Mouse (Mus musculus) stomach, embryonic 16.5 days (tissue): ENCODE results near the gene Enoph1. TPM values are rescaled to one million over a fixed set of nuclear protein-coding genes. Genes with fewer than 3 reads are reported as not detected.

Experiments
- ATAC-seq: fragments of 200-750 bp; cut with Nextera tagmentation; 2 replicates; pipeline ENCODE4 v1.8.0; 2017; ENCODE audit warnings: moderate number of reproducible peaks, moderate TSS enrichment; ENCODE audit not compliant: insufficient read depth, low FRiP score
- H3K27ac ChIP-seq: fragments of 300-500 bp; sonication (generic); 2 replicates; pipeline ENCODE4 v1.5.1; 2014; ENCODE audit warnings: low read length
- H3K27me3 ChIP-seq: fragments of 300-500 bp; sonication (generic); 2 replicates; pipeline ENCODE4 v1.6.1; 2014; ENCODE audit warnings: low read length, control low read depth, mixed read lengths; ENCODE audit not compliant: control insufficient read depth, insufficient read depth
- H3K36me3 ChIP-seq: fragments of 300-500 bp; sonication (generic); 2 replicates; pipeline ENCODE4 v1.6.1; 2014; ENCODE audit warnings: low read length; ENCODE audit not compliant: control insufficient read depth, insufficient read depth
- H3K4me1 ChIP-seq: fragments of 300-500 bp; sonication (generic); 2 replicates; pipeline ENCODE4 v1.6.1; 2014; ENCODE audit warnings: low read length, control low read depth, mixed read lengths; ENCODE audit not compliant: control insufficient read depth, insufficient read depth
- H3K4me2 ChIP-seq: fragments of 300-500 bp; sonication (generic); 2 replicates; pipeline ENCODE4 v1.6.1; 2014; ENCODE audit warnings: low read depth, low read length, mixed read lengths
- H3K4me3 ChIP-seq: fragments of 300-500 bp; sonication (generic); replicated peaks from 2 replicates; pipeline ENCODE4 v1.5.1; 2014; ENCODE audit warnings: mild to moderate bottlenecking, low read length
- H3K9ac ChIP-seq: fragments of 300-500 bp; sonication (generic); 2 replicates; pipeline ENCODE4 v1.6.1; 2014; ENCODE audit warnings: low read length
- H3K9me3 ChIP-seq: fragments of 300-500 bp; sonication (generic); replicated peaks from 2 replicates; pipeline ENCODE4 v1.6.1; 2016; ENCODE audit warnings: low read length, control low read depth; ENCODE audit not compliant: control insufficient read depth
- WGBS: fragments of 180-500 bp; shearing (Covaris S2); extraction: QIAGEN DNeasy Blood & Tissue Kit; methylation state at CpG from one replicate; pipeline ENCODE4 v1.1.7; 2014; 5-methylcytosine and 5-hydroxymethylcytosine counted together
- polyA plus RNA-seq: library from polyadenylated mRNA; unstranded; fragments of >200 nt; fragmentation: Nextera tagmentation; extraction: Ambion mirVana; gene quantifications from 2 replicates; pipeline ENCODE4 v1.2.1, GENCODE M21; 2015

Gene Enoph1
- polyA plus RNA-seq, 1 experiment from 2014 or later = 42.2 TPM

DNA sequence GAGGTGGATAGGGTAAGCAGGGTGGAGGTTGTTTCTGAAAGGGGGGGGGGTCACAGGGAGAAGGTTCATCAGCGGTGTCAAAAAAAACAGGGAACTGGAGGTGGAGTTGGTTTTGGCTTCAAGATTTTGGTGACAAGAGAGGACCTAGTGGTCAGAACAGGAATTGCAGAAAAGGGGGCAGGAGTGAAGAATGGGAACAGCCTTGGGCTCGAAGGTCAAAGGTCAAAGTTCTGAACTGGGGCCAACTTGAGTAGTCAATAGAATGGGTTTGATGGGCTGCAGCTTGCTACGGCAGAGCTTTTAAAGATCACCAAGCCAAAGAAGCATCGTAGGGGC lies 32.8 kb upstream of the Enoph1 start:
- no peak for ATAC-seq
- WGBS = 78% methylated on average over 4 of the region's 4 CpGs
- Histone ChIP-seq H3K4me1 (no peaks in the 10 kb centered on the region), H3K36me3 (no peaks in the 10 kb centered on the region), H3K9ac (no peak overlapping the region), H3K27me3 (no peaks in the 10 kb centered on the region), H3K27ac (peak overlapping the region; percentile 34), H3K4me2 (no peak overlapping the region), H3K4me3 (no peak overlapping the region), H3K9me3 (no peaks in the 10 kb centered on the region)

GRCm38 (mm10) chr5:100008485-100008884 lies 31.3 kb upstream of the Enoph1 start:
- Histone ChIP-seq H3K36me3 (no peaks in the 10 kb centered on the region), H3K4me3 (no peak overlapping the region), H3K9ac (no peak overlapping the region), H3K27ac (no peak overlapping the region), H3K27me3 (no peaks in the 10 kb centered on the region), H3K4me1 (no peaks in the 10 kb centered on the region), H3K4me2 (no peak overlapping the region), H3K9me3 (no peaks in the 10 kb centered on the region)
- ATAC-seq = no peak
- WGBS = 63% methylated on average over 3 of the region's 3 CpGs

GRCm38 (mm10) chr5:100012599-100012998 lies 27.2 kb upstream of the Enoph1 start:
- Histone ChIP-seq H3K9me3 (no peaks in the 10 kb centered on the region), H3K36me3 (no peaks in the 10 kb centered on the region), H3K4me3 (no peak overlapping the region), H3K27me3 (no peaks in the 10 kb centered on the region), H3K4me2 (no peak overlapping the region), H3K27ac (no peak overlapping the region), H3K9ac (no peak overlapping the region), H3K4me1 (no peaks in the 10 kb centered on the region)
- 85% methylated on average over 9 of the region's 9 CpGs for WGBS
- ATAC-seq = no peak

DNA sequence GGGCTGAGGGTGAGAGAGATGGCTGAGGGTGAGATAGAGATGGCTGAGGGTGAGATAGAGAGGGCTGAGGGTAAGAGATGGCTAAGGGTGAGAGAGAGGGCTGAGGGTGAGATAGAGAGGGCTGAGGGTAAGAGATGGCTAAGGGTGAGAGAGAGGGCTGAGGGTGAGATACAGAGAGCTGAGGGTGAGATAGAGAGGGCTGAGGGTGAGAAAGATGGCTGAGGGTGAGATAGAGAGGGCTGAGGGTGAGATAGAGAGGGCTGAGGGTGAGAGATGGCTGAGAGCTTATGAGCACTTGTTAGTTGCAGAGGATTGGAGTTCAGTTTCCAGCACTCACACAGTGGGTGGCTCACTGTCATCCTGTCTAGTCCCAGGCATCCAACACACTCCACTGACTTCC lies 19.7 kb upstream of the Enoph1 start:
- Histone ChIP-seq H3K4me1 (no peaks in the 10 kb centered on the region), H3K36me3 (no peaks in the 10 kb centered on the region), H3K27me3 (no peaks in the 10 kb centered on the region), H3K4me2 (no peak overlapping the region), H3K9me3 (no peaks in the 10 kb centered on the region), H3K9ac (no peak overlapping the region), H3K4me3 (no peak overlapping the region), H3K27ac (no peak overlapping the region)
- no peak for ATAC-seq

DNA sequence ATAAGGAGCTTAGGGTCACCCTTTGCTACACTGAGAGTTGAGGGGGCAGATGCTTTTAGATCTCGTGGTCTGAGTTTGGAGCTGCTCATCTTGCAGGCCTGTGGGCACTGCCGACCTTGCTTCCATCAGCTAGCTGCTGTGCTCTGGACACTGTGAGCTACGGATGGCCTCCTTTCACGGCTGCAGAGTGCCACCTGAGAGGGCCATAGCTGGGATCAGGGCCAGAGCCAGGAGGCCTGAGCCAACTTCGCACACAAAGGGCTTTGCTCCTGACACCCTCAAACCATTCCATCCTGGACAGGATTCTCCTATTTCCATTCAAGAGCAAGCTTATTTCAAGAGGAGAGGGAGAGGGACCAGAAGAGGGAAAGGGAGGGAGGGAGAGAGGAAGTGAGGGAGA lies 15.4 kb upstream of the Enoph1 start:
- H3K4me1 ChIP-seq = no peaks in the 10 kb centered on the region
- no peak overlapping the region for H3K4me3 ChIP-seq
- ATAC-seq = no peak
- H3K36me3 ChIP-seq = no peaks in the 10 kb centered on the region
- 57% methylated on average over 5 of the region's 5 CpGs for WGBS
- H3K9ac ChIP-seq = no peak overlapping the region
- no peak overlapping the region for H3K4me2 ChIP-seq
- H3K27me3 ChIP-seq = no peaks in the 10 kb centered on the region
- no peak overlapping the region for H3K27ac ChIP-seq
- H3K9me3 ChIP-seq = no peaks in the 10 kb centered on the region

DNA sequence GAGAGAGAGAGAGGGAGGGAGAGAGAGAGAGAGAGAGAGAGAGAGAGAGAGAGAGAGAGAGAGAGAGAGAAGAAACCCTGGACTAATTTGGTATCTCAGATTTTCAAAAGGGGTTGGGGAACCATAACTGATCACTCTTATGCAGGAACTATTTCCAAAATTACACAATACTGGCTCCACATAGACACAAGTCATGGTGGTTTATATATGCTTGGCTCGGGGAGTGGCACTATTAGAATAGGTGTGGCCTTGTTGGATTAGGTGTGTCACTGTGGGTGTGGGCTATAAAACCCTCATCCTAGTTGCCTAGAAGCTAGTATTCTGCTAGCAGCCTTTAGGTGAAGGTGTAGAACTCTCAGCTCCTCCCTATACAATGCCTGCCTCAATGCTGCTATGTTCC lies 14.9 kb upstream of the Enoph1 start:
- no peaks in the 10 kb centered on the region for H3K36me3 ChIP-seq
- no peaks in the 10 kb centered on the region for H3K27me3 ChIP-seq
- no peak overlapping the region for H3K9ac ChIP-seq
- 69% methylated on average over 1 of the region's 1 CpGs for WGBS
- H3K4me2 ChIP-seq = no peak overlapping the region
- H3K4me1 ChIP-seq = no peaks in the 10 kb centered on the region
- no peaks in the 10 kb centered on the region for H3K9me3 ChIP-seq
- no peak overlapping the region for H3K4me3 ChIP-seq
- ATAC-seq = no peak
- no peak overlapping the region for H3K27ac ChIP-seq

- 11% methylated on average over 6 of the region's 6 CpGs for WGBS
- H3K27ac ChIP-seq = peak overlapping the region; percentile 14; the same call in 1 of the 2 replicates
These were observed 9.7 kb upstream of the Enoph1 start for GRCm38 (mm10) chr5:100030069-100030468.

DNA sequence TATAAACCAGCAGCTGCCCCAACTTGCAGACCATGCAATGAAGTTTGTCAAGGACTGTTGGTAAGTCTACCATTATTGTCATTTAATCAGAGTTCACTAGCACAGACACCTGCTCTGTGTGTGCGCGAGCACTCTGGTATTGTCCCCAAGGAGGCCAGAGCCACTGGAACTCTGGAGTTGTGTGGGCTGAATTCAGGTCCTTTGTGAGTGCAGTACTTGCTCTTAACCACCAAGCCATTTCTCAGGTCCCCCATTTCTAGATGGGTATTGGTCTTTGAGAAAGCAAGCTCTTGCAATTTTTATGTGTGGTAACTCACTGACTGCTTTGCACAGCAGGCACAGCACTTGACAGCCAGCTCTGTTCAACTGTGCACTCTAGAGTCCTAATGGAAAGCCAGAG lies 7.7 kb upstream of the Enoph1 start:
- 88% methylated on average over 2 of the region's 2 CpGs for WGBS
- no peak overlapping the region for H3K4me3 ChIP-seq
- H3K27ac ChIP-seq = no peak overlapping the region
- H3K4me1 ChIP-seq = peaks cover 15% of the 10 kb centered on the region; the same call in 1 of the 2 replicates
- peaks cover 19% of the 10 kb centered on the region for H3K36me3 ChIP-seq
- no peak for ATAC-seq
- no peaks in the 10 kb centered on the region for H3K27me3 ChIP-seq
- no peak overlapping the region for H3K4me2 ChIP-seq
- H3K9me3 ChIP-seq = no peaks in the 10 kb centered on the region
- H3K9ac ChIP-seq = no peak overlapping the region

More at GRCm38 (mm10) chr5:100030069-100030468, 9.7 kb upstream of the Enoph1 start:
- ATAC-seq = peak; percentile 86
- Histone ChIP-seq H3K9me3 (no peaks in the 10 kb centered on the region), H3K4me2 (no peak overlapping the region), H3K36me3 (peaks cover 19% of the 10 kb centered on the region), H3K4me3 (no peak overlapping the region), H3K4me1 (peaks cover 9% of the 10 kb centered on the region; the same call in 1 of the 2 replicates), H3K27me3 (no peaks in the 10 kb centered on the region), H3K9ac (no peak overlapping the region)

DNA sequence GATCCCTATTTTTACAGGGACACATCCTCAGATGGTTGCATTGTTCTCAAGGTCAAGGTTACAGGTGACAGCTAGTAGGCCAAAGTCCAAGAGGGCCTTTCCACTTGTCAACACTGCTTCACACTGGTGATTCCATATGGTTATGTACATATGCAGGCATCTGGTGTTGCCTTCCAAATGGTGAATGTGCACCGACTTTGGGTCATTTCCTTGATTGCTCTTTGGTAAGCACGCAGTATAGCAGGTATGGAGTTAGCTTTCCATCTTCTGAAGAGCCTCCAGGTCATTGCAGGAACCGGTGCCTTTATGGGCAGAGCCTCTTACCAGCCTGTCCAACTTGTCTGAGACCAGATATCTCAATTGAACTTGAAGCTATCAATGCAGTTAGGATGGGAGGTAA lies 7.1 kb upstream of the Enoph1 start:
- no peak overlapping the region for H3K4me2 ChIP-seq
- H3K27ac ChIP-seq = no peak overlapping the region
- ATAC-seq = no peak

GRCm38 (mm10) chr5:100035950-100036349 lies 3.8 kb upstream of the Enoph1 start:
- Histone ChIP-seq H3K36me3 (peaks cover 19% of the 10 kb centered on the region), H3K27ac (no peak overlapping the region), H3K27me3 (no peaks in the 10 kb centered on the region), H3K9ac (no peak overlapping the region), H3K4me3 (peak overlapping the region; percentile 91), H3K4me1 (0 out of 2 replicates have a peak, but pooled peaks cover 11% of the 10 kb centered on the region), H3K9me3 (no peaks in the 10 kb centered on the region), H3K4me2 (peak overlapping the region; percentile 74)
- 35% methylated on average over 7 of the region's 7 CpGs for WGBS
- ATAC-seq = no peak

More for the DNA sequence above, 7.1 kb upstream of the Enoph1 start:
- peaks cover 19% of the 10 kb centered on the region for H3K36me3 ChIP-seq
- no peaks in the 10 kb centered on the region for H3K9me3 ChIP-seq
- no peak overlapping the region for H3K4me3 ChIP-seq
- H3K27me3 ChIP-seq = no peaks in the 10 kb centered on the region
- 67% methylated on average over 3 of the region's 3 CpGs for WGBS
- no peak overlapping the region for H3K9ac ChIP-seq
- peaks cover 15% of the 10 kb centered on the region; the same call in 1 of the 2 replicates for H3K4me1 ChIP-seq
